Mouse (Mus musculus) urinary bladder, postnatal 10 days (tissue): Measurements from ENCODE around the gene Hoxa1.
A peak's percentile ranks its signal among the peaks of the same experiment; 100 is the strongest.

Experiments used
- DNase-seq: peaks from one replicate; pipeline ENCODE4 v3.0.0; 2022; ENCODE audit warnings: low spot score

Hoxa1 gene

GRCm38 (mm10) chr6:52158276-52159051 is at the start of gene Hoxa1:
TSS of gene Hoxa1 (minus strand) at chr6:52158317.
- no peak for DNase-seq

- no peak for DNase-seq
These were observed 49.5 kb upstream of the Hoxa1 start for GRCm38 (mm10) chr6:52207684-52207976.

- DNase-seq: no peak
These were observed 49.0 kb upstream of the Hoxa1 start for GRCm38 (mm10) chr6:52206882-52207683.

GRCm38 (mm10) chr6:52205638-52206621 is 47.8 kb upstream of the Hoxa1 start:
- no peak for DNase-seq

- no peak for DNase-seq
These were observed 47.1 kb upstream of the Hoxa1 start for GRCm38 (mm10) chr6:52205221-52205620.

- no peak for DNase-seq
These were observed 46.1 kb upstream of the Hoxa1 start, which contains the start of gene Hoxa5 for GRCm38 (mm10) chr6:52204050-52204752. TSS of gene Hoxa5 (minus strand) at chr6:52204587.

GRCm38 (mm10) chr6:52203371-52204049 is 45.4 kb upstream of the Hoxa1 start:
- no peak for DNase-seq

- DNase-seq: no peak
These were observed 44.9 kb upstream of the Hoxa1 start for GRCm38 (mm10) chr6:52203121-52203370.

- no peak for DNase-seq
These were observed 44.4 kb upstream of the Hoxa1 start for GRCm38 (mm10) chr6:52202362-52203120.

- DNase-seq: no peak
These were observed 43.2 kb upstream of the Hoxa1 start for GRCm38 (mm10) chr6:52201269-52201668.

- DNase-seq: no peak
These were observed 42.7 kb upstream of the Hoxa1 start for GRCm38 (mm10) chr6:52200751-52201250.

GRCm38 (mm10) chr6:52200073-52200750 is 42.1 kb upstream of the Hoxa1 start:
- no peak for DNase-seq

GRCm38 (mm10) chr6:52197271-52197670 is 39.2 kb upstream of the Hoxa1 start:
- no peak for DNase-seq

- DNase-seq: no peak
These were observed 38.7 kb upstream of the Hoxa1 start for GRCm38 (mm10) chr6:52196811-52197210.

- no peak for DNase-seq
These were observed 36.6 kb upstream of the Hoxa1 start for GRCm38 (mm10) chr6:52194690-52195089.

- peak; percentile 65 for DNase-seq
These were observed 33.9 kb upstream of the Hoxa1 start for GRCm38 (mm10) chr6:52191860-52192550.

GRCm38 (mm10) chr6:52190906-52191810 is 33.0 kb upstream of the Hoxa1 start, which contains the start of gene Hoxa4:
TSS of gene Hoxa4 (minus strand) at chr6:52191753.
- DNase-seq: no peak

- DNase-seq: no peak
These were observed 32.3 kb upstream of the Hoxa1 start for GRCm38 (mm10) chr6:52190410-52190809.
